Mouse (Mus musculus) right cerebral cortex, postnatal 10 days (tissue): ENCODE data around the gene Mprip.
A peak's percentile ranks its signal among the peaks of the same experiment; 100 is the strongest.

Experiments used
- DNase-seq, 2 experiments: peaks; one replicate each; pipeline ENCODE4 v3.0.0; 2021; ENCODE audit warnings: low spot score in 2 of 2

Mprip gene

DNA sequence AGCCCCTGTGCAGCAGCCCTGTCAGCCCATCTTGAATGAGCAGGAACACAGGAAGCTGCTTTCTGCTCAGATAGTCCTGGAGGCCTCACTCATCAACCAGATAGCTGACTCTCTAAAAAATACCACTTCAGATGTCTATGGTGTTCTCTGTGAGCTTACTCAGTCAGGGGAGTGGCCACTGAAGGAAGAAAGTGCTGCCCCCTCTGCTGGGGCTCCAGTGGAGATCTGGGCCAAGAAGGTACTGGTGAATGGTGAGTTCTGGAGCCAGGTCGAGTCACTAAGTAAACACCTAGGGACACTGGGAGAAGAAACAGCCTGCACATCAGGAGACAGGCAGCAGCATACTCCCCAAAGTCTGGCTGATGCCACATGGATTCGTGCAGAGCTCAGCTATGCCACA lies 98.5 kb downstream of the Mprip start:
- DNase-seq: no peak

DNA sequence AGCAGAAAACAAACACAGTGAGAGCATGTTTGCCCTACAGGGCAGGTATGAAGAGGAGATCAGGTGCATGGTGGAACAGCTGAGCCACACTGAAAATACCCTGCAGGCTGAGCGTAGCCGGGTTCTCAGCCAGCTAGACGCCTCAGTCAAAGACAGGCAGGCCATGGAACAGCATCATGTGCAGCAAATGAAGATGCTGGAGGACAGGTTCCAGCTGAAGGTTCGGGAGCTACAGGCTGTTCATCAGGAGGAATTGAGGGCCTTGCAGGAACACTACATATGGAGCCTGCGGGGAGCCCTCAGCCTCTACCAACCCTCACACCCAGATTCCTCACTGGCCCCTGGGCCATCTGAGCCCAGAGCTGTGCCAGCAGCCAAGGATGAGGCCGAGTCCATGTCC lies 99.7 kb downstream of the Mprip start:
- no peak for DNase-seq

DNA sequence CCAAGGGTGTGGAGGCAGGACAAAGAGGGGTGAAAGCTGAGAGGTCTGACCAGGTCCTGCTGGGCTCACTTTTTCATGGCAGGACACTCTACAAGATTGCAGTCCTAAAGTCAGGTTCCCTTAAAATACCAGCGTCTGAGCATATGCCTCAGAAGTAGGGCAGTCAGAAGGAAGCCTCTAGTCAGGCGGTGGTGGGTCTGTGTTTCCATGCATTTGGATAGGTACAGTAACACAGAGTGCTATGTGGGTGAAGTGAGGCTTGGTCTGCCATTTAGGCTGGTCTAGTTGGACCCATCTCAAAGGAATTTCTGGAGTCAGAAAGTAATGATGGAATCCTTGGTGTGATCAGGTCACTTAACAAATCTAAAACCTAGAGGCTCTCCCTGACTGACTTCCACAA lies 108.2 kb downstream of the Mprip start:
- no peak for DNase-seq

DNA sequence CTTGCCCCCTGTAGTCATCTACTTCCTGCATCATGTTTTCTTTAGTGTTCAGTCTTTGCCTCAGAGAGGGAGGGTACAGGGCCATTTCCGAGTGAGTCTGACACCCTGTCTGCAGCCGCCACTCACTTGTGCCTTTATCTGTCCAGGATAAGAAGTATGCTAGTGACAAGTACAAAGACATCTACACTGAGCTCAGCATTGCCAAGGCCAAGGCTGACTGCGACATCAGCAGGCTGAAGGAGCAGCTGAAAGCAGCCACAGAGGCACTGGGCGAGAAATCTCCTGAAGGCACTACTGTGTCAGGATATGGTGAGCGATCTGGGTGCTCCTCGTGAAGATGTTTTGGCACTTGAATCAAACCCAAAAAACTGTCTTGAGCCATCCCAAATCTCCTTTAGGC lies 108.6 kb downstream of the Mprip start:
- DNase-seq: no peak

DNA sequence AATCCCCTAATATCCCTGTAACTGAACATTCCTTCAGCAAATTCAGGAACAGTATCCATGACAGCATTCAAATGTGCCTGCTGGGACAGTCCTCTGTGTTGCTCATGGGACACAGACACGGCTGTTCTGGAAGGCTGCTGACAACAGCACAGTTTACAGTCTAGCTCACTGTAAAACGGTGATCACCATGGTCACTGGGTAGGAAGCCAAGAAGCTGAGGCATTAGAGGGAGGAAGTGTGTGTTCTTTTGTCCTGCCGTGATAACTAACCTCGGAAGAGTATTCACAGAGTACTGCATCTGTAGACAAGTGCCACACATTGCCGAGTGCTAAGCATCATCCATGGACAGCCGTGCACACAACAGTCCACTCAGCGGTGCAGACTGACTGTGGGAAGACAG lies 109.6 kb downstream of the Mprip start:
- DNase-seq: no peak

DNA sequence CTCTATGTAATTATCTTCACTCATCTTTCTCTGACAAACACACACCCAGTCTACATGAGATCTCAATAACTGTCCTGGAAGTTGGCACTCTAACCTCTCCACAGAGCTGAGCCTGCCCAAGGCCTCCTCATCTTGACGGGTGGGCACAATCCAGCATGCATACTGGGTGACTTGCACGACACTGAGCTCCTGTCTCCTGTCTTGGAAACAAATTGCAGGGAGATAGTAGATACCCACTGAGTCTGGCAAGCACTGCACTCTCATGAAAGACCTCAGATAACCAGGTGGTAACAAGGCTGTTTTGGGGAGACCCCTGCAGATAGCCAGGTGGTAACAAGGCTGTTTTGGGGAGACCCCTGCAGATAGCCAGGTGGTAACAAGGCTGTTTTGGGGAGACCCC lies 111.2 kb downstream of the Mprip start:
- no peak for DNase-seq

DNA sequence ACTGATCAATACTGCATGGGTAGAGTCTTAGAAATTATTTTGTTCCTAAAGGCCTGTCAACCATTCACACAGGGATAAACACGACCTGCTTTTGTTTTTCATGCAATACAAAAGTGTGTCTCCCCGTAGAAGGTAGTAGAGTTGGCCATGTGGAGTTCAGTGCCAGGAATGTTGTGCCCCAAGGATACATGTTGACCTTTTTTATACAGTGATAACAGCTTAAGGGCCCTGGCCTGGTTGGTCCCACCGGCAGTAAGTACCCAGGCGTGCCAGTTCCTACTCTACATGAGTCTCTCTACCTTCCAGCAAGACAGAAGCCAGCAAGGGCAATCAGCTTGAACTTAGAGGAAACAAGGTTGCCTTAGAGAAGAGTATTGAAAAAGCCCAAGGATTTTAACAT lies 111.8 kb downstream of the Mprip start:
- no peak for DNase-seq

DNA sequence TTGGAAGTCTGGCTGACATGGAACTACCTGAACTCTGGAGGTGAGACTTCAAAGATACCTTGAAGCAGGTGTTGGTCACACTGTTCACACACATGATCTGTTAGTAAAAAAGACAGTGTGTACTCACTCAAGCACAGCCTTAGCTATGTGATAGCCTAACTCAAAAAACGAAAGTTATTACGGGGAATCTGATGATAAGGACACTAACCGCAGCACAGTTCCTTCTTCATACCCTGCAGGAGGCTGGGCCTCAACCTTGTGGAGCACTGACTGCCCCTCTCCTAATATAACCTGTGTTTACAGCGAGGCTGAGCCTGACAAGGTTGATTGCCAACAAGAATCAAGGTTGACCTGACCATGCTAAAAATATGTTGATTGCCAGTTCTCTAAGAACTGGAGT lies 113.4 kb downstream of the Mprip start:
- DNase-seq: no peak

DNA sequence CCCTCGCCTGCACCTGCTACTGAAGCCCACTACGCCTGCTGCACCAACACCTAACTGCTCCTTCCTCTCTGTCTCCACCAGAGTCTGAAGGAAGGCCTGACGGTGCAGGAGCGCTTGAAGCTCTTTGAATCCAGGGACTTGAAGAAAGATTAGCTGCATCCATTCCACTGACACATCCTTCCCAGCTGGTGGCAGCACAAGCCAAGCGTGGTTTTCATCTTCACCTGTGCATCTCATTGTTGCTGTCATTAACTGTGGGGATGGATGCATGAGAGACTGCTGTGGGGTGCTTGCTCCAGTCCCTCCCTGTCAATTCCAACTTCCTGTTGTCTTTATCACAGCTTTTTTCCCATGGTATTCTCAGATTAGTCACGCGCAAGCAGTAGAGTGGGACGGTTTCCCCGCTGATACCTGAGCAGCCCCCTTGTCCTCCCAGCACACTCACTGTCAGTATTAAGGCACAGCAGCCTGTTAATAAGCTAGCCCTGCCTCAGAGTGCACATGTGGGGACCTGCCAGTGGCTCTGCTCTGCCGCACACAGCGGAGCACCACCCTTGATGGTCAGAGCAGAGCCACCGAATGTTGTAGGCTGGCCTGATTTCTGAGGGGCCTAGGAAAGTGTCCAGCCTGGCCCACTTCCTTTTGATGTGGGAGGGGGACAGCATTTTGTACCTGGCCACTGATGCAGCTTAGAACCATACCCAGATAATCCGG lies 114.5 kb downstream of the Mprip start:
- no peak for DNase-seq

DNA sequence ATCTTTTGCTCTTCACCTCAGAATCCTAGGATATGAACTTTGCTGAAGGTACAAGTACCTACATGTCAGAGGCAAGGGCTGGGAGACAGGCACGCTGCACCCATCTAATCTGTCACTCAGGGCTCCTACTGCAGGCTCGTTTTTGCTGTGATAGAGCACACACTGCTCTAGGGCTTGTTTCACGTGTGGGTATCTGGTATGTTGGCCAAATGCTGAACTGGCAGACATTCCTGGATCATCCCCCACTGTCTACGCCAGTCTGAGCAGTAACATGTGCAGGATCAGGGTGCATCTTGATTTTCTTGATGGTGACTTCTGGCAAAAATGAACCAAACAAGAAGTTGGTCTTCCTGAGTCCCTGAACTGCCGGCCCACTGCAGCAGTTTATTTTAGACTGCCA lies 116.2 kb downstream of the Mprip start:
- DNase-seq: no peak

DNA sequence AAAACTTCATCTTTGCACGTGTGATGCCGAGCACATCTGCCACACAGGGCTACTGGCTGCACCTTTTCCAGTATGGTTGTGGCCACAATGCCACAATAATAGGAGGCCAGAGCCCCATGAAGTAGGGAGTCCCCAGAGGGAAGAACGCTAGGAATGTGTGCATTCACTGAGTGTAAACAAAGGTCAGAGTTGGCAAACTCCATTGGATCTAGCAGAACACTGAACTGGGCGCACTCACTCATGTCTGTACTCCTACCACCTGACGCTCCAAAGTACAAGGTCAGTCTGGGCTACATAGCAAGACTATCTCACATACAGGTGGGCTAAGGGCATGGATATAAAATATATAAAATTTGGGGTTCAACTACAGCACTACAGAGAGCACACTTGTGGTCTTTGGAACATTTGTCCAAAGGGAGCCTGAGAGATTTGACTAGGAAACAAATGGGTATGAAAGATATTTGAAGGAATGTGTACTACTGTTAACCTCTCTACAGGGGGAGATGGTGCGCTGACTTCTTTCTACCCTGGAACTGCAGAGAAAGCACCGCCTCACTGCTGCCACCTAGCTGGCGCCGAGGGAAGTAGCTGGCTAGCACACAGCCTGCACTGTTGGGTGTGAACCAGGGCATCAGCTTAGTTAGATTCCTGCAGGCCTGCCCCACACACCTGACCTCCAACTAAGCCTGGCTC lies 117.2 kb downstream of the Mprip start:
- DNase-seq: peak; percentile 58 to 78

DNA sequence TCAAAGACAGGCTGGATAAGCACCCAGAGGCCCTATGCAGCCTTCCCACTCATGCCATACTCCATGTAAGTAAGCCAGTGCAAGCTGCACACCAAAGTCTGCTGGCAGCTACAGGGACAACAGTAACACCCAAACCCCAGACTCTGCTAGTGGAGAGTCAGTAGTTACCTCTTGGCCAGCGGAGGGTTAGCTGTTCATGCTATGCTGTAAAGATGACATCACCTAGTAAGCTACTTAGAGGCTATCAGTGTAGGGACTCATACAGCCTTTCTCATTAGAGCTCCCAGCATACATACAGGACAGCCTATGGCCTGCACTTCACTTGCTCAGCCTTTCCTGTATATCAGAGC lies 117.7 kb downstream of the Mprip start:
- DNase-seq: no peak

DNA sequence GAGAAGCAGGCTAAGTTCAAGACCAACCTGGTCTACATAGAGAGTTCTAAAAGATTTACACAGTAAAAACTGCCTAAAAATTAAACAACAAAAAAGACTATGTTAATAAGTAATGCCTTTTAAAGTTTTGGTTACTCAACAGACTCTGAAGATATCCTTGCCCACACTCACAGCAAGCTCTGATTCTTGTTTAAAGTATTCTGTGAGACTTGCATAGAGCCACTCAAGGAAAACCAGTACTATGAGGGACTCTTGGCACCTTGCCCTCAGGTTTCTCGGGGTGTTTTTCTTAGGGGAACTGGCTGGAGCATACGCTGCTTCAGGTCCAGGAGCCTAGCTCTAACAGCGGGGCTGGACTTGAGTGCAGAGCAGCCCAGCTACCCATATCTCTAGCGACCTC lies 118.3 kb downstream of the Mprip start:
- no peak for DNase-seq

DNA sequence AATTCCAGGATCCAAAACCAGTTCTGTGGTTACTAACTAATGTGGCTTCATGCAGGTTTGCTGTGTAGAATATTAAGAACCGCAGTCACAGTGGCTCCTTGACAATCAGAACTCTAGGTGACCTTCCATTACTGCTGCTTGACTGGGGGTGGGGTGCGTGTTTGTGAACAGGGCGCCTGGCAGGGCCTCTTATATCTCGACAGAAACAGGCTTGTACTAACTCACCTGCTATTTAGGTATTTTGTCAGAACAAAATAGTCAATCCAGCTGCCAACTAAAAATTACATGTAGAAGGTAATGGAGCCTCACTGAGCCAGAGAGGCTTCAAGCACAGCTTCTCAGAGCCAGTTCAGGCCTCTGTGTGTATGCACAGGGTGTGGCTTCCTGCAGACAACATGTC lies 119.1 kb downstream of the Mprip start:
- no peak for DNase-seq

DNA sequence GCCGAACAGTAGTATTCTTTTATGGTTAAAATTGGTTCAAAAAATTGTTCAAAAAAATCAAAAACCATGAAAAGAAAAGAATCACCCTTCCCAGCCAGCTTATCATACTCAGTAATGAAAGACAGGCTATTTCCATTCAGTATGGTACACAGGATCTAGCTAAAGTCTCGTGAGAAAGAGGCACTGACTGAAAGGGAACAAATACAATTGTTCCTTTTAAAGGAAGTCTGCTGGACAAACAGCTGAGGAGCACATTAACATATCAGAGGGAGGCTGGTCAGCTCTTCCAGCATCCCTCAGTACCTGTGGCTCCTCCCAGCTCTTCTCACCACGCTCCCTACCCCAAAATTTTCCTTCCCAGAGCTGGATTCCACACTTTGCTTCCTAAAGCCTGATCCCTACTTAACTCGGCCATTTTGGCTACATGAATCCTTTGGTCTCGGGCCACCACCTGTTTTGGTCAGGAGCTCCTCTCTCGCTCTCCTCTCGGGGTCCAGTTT lies 121.0 kb downstream of the Mprip start:
- DNase-seq: no peak

DNA sequence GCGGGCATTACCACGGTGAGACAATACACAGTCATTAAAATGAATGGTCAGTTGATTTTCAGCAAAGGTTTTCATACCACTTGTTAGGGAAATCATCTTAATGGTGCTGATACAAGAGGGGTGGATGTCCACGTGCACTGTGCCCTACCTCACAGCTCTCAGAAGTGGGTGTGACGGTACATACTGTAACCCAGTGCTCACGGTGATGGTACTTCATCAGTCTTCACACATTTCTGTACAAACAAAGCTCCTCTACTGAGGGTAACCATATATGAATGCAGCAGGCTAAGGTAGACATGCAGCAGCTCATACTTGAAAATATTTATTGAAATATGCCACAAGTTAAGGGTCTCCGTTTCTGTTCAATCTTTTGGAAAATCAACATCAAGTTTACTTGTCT lies 122.5 kb downstream of the Mprip start:
- DNase-seq: no peak

DNA sequence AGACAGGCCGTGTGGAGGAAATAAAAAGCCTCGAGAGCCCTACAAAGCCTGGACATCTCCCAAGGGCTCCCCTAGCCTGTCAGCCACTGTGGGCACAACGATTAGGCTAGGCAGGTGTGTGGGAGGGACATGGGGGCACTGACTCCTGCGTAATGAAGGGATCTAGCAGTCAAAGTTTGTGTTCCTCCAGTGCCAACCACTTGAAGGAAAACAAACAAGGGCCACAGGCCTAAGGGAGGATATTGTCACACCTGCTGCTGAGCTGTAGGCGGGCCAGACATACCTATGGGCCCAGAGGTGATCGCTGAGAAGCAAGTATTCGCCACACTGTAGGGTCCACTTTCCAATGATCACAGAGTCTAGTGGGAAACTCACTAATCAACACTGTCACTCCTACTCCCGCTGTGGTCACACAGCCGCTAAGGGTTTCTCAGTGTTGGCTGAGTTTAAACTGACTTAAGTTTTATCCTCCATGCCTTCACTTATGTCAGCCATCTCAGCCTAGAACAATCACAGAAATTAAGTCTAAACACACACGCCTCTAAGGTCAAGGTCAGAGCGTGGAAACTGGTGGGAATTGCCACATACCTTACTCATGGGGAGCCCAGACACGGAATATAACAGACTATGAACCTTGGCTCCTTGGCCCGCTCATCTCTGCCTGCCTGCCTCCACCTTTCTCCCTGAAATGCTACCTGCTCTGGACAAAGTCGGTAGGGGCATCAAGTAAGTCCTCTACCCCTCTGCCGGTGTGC lies 125.5 kb downstream of the Mprip start:
- DNase-seq: no peak

DNA sequence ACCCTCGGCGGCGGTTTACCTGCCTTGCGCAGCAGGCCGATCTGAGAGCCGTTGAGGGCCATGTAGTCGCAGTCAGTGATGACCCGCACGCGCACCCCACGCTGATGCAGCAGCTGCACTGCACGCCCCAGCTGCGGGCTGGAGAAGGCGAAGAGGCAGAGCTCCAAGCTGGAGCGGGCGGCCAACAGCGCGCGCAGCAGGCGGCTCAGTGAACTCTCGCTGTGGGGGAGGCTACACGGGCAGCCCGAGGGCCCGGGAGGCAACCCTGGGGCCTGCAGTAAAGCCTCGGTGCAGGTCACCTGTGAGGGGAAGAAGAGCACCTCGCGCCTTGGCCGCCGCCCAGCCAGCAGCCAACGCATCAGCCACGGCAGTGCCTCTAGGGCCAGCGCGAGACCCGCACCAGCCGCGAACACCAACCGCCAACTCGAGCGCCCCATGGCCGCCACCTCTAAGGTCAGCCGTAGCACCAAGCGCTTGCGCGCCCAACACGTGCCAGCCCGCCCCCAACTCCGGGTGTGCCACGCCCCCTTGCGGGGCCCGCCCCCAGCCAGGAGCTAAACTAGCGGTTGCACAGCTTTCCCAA lies 126.2 kb downstream of the Mprip start, which contains the start of gene Pld6:
Pld6 (minus strand) TSS at position 447 of the 583 bp plus-strand sequence.
- peak; percentile 56 to 62 for DNase-seq

DNA sequence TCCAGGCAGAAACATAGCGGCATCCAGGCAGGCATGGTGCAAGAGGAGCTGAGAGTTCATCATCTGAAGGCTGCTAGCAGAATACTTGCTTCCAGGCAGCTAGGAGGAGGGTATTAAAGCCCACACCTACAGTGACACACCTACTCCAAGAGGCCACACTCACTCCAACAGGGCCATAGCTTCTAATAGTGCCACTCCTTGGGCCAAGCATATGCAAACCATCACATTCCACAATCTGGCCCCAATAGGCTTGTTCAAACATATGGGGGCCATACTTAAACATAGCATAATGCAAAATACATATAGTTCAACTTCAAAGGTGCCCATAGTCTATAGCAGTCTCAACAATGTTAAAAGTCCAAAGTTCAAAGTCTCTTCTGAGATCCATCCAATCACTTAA lies 128.2 kb downstream of the Mprip start:
- no peak for DNase-seq

DNA sequence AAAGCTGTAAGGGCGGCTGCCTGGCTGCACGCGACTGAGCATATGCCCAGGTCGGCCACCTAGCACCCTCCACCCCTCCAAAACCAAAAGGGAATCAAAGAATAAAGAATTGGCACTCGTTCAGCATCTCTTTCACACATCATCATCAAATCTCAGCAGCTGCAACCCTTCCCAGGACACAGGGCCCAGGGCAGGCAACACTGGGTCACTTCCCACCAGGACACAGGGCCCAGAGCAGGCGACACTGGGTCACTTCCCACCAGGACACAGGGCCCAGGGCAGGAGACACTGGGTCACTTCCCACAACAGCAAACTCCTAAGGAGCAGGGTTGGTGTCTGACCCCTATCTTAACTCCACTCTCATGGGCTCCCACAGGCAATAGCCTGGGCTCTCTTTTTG lies 132.3 kb downstream of the Mprip start:
- DNase-seq: no peak

DNA sequence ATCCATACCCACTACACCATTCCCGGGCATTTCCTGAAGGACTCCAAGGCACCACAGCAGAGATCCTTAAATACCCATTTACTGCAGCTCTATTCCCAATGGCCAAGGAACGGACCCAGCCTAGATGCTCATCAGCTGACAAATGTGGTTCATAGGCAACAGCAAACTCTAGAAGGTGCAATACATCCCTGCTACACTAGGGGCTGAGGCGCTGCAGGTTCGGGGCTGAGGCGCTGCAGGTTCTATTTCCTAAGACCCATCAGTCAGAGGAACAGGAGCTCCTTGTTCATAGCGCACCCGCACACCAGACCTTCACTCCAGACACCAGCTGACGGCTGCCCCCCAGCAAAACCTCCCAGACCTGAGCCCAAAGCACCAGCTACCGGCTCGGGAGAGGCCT lies 139.3 kb downstream of the Mprip start:
- no peak for DNase-seq

DNA sequence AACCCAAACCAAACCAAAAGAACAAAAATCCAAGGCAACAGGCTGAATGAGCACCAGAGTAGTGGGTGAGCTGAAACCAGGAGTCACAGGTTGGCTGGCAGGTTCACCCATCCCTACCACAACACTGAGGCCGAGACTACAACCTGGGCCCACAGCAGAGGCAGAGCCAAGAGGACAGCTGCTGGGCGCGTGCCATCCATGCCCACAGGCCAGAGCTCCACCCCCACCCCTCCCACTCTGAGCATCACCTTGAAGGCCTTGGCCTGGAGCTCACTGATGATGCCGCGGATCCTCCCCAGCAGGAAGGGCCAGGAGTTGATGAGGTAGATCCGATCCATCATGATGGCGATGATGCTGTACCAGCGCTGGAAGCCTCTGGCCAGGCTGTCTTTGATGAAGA lies 140.8 kb downstream of the Mprip start:
- DNase-seq: no peak

DNA sequence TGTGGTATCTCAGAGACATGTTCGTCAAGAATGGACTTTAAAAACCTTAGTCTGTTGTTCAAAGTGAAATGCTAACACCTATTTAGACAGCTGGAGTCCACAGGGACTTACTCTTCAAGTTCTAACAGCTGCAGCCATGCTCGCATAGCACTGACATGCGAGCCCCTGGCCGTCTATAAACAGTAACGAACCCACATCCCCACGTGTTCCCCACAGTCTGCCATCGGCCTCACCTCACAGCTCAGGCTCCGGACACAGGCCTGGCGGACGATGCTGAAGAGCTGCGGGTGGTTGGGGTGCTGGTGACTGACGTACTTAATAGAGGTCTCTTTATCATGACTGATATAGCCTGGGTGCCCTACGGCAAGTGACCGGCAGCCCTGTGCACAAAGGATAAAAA lies 142.4 kb downstream of the Mprip start:
- DNase-seq: no peak
